Comparison of ENCODE assay signal across 18 mouse cellular contexts in genomic region chr15:83582931-83583330, GRCm38 (mm10). TPM values are rescaled to one million over a fixed set of nuclear protein-coding genes. Genes with fewer than 3 reads are reported as not detected.
"Had no signal": no experiment of that assay in that cellular context is flagged by ENCODE, and none has a peak within 500 bp of the region (broad histone marks: within the 10 kb centered on the region; RNA-seq: fewer than 3 reads in every experiment).

No protein-coding gene starts in this region.

- H3K9me3 ChIP-seq: neural tube, embryonic 13.5 days; stomach, embryonic 15.5 days had no signal

- H3K27ac ChIP-seq: kidney, postnatal 0 days; layer of hippocampus, adult 2 months; left cerebral cortex, adult 2 months; limb, embryonic 12.5 days; macrophage; midbrain, embryonic 12.5 days; midbrain, embryonic 15.5 days; neural tube, embryonic 13.5 days; stomach, embryonic 15.5 days had no signal

- H3K4me1 ChIP-seq: limb, embryonic 12.5 days; midbrain, embryonic 12.5 days; midbrain, embryonic 15.5 days; neural tube, embryonic 13.5 days; stomach, embryonic 15.5 days had no signal

- H3K27me3 ChIP-seq: limb, embryonic 12.5 days; midbrain, embryonic 12.5 days; midbrain, embryonic 15.5 days; neural tube, embryonic 13.5 days; stomach, embryonic 15.5 days had no signal

- DNase-seq: layer of hippocampus, adult 9-11 months; right cerebral cortex, adult 18-20 months; right cerebral cortex, postnatal 14 days; right cerebral cortex, postnatal 4 days had no signal

- H3K4me3 ChIP-seq: layer of hippocampus, adult 2 months; left cerebral cortex, adult 2 months; limb, embryonic 12.5 days; midbrain, embryonic 12.5 days; midbrain, embryonic 15.5 days; neural tube, embryonic 13.5 days; stomach, embryonic 15.5 days had no signal

- H3K9ac ChIP-seq: limb, embryonic 12.5 days; lung, embryonic 14.5 days; midbrain, embryonic 12.5 days; midbrain, embryonic 15.5 days; neural tube, embryonic 13.5 days; stomach, embryonic 15.5 days had no signal

- ATAC-seq: inflammation-experienced regulatory T-cells, adult 6 months; intestine, postnatal 0 days; midbrain, embryonic 15.5 days had no signal

- H3K4me2 ChIP-seq: limb, embryonic 12.5 days; lung, embryonic 14.5 days; midbrain, embryonic 12.5 days; midbrain, embryonic 15.5 days; neural tube, embryonic 13.5 days; stomach, embryonic 15.5 days had no signal

RNA-seq across cellular contexts. Expression of gene Bik, which starts 56.3 kb away (rescaled TPM):
- total RNA-seq: layer of hippocampus, adult 2 months; left cerebral cortex, postnatal 10 days; left cerebral cortex, postnatal 36 days had no signal
- polyA plus RNA-seq: macrophage had no signal
